Mouse (Mus musculus) heart, embryonic 12.5 days (tissue): ENCODE results near the gene Gm5426. TPM values are rescaled to one million over a fixed set of nuclear protein-coding genes. Genes with fewer than 3 reads are reported as not detected.

Experiments used
- ATAC-seq: fragments of 200-750 bp; cut with Nextera tagmentation; 2 replicates; pipeline ENCODE4 v1.8.0; 2017; ENCODE audit warnings: moderate TSS enrichment, moderate library complexity; ENCODE audit not compliant: insufficient number of reproducible peaks, low FRiP score
- H3K27ac ChIP-seq: fragments of 300-500 bp; sonication (generic); 2 replicates; pipeline ENCODE4 v1.5.1; 2016; ENCODE audit warnings: mild to moderate bottlenecking, moderate library complexity; ENCODE audit not compliant: poor library complexity, severe bottlenecking
- H3K27me3 ChIP-seq: fragments of 300-500 bp; sonication (generic); replicated peaks from 2 replicates; pipeline ENCODE4 v1.6.1; 2016; ENCODE audit warnings: mild to moderate bottlenecking, moderate library complexity
- H3K36me3 ChIP-seq: fragments of 300-500 bp; sonication (generic); 2 replicates; pipeline ENCODE4 v1.6.1; 2016; ENCODE audit warnings: mild to moderate bottlenecking, moderate library complexity
- H3K4me1 ChIP-seq: fragments of 300-500 bp; sonication (generic); replicated peaks from 2 replicates; pipeline ENCODE4 v1.6.1; 2016; ENCODE audit warnings: mild to moderate bottlenecking
- H3K4me2 ChIP-seq: fragments of 300-500 bp; sonication (generic); 2 replicates; pipeline ENCODE4 v1.6.1; 2016; ENCODE audit warnings: mild to moderate bottlenecking, moderate library complexity
- H3K4me3 ChIP-seq: fragments of 300-500 bp; sonication (generic); 2 replicates; pipeline ENCODE4 v1.5.1; 2016; ENCODE audit warnings: mild to moderate bottlenecking
- H3K9ac ChIP-seq: fragments of 300-500 bp; sonication (generic); 2 replicates; pipeline ENCODE4 v1.6.1; 2016; ENCODE audit warnings: mild to moderate bottlenecking, moderate library complexity
- H3K9me3 ChIP-seq: fragments of 300-500 bp; sonication (generic); replicated peaks from 2 replicates; pipeline ENCODE4 v1.6.1; 2016; ENCODE audit warnings: mild to moderate bottlenecking, moderate library complexity
- WGBS: fragments of 180-500 bp; shearing (Covaris S2); methylation state at CpG from one replicate; pipeline ENCODE4 v1.1.7; 2016; 5-methylcytosine and 5-hydroxymethylcytosine counted together
- microRNA-seq: library from miRNA; unstranded; fragments of <30 nt; microRNA quantifications from one replicate; pipeline ENCODE4, GENCODE M21; 2017
- polyA plus RNA-seq: library from polyadenylated mRNA; unstranded; fragments of >200 nt; fragmentation: Nextera tagmentation; extraction: Ambion mirVana; gene quantifications from 2 replicates; pipeline ENCODE4 v1.2.1, GENCODE M21; 2016

Gm5426 gene
- polyA plus RNA-seq, 1 experiment from 2014 or later, result not detected

DNA sequence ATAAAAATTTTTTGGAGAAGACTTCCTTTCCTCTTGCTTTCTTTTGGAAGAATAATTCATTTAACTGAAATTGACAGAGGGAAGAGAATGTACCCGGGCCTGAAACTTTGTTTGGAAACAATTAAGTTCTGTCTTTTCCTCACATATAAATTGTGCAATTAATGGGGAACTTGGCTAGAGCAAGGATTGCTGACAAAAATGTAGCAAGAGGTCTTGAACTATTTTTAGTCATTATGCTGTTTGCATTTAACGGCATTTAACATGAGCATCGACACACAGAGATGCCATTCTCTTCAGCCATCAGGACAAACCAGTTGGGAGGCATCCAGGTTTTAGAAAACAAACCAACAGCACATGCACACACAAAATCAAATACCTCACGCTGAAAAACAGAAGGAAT, 36.6 kb downstream of the Gm5426 start:
- Histone ChIP-seq H3K4me1 (no peaks in the 10 kb centered on the region), H3K9me3 (no peaks in the 10 kb centered on the region), H3K4me3 (no peak overlapping the region), H3K4me2 (no peak overlapping the region), H3K9ac (no peak overlapping the region), H3K27me3 (no peaks in the 10 kb centered on the region), H3K27ac (no peak overlapping the region), H3K36me3 (no peaks in the 10 kb centered on the region)
- WGBS, result 72% methylated on average over 4 of the region's 4 CpGs
- ATAC-seq, result no peak

GRCm38 (mm10) chr10:96173771-96174170, 37.4 kb downstream of the Gm5426 start:
- H3K9me3 ChIP-seq, result no peaks in the 10 kb centered on the region
- ATAC-seq, result no peak
- H3K9ac ChIP-seq, result no peak overlapping the region
- no peak overlapping the region for H3K4me2 ChIP-seq
- H3K36me3 ChIP-seq, result no peaks in the 10 kb centered on the region
- WGBS, result 77% methylated on average over 10 of the region's 10 CpGs
- H3K4me3 ChIP-seq, result no peak overlapping the region
- H3K27me3 ChIP-seq, result no peaks in the 10 kb centered on the region
- H3K4me1 ChIP-seq, result no peaks in the 10 kb centered on the region; the same call in 1 of the 2 replicates
- H3K27ac ChIP-seq, result no peak overlapping the region

GRCm38 (mm10) chr10:96176916-96177315, 40.5 kb downstream of the Gm5426 start:
- no peak overlapping the region for H3K27ac ChIP-seq
- 84% methylated on average over 6 of the region's 6 CpGs for WGBS
- H3K9ac ChIP-seq, result no peak overlapping the region
- no peaks in the 10 kb centered on the region for H3K27me3 ChIP-seq
- H3K9me3 ChIP-seq, result no peaks in the 10 kb centered on the region
- no peak for ATAC-seq
- H3K36me3 ChIP-seq, result no peaks in the 10 kb centered on the region
- peaks cover 3% of the 10 kb centered on the region; the same call in 1 of the 2 replicates for H3K4me1 ChIP-seq
- no peak overlapping the region for H3K4me3 ChIP-seq
- no peak overlapping the region for H3K4me2 ChIP-seq

DNA sequence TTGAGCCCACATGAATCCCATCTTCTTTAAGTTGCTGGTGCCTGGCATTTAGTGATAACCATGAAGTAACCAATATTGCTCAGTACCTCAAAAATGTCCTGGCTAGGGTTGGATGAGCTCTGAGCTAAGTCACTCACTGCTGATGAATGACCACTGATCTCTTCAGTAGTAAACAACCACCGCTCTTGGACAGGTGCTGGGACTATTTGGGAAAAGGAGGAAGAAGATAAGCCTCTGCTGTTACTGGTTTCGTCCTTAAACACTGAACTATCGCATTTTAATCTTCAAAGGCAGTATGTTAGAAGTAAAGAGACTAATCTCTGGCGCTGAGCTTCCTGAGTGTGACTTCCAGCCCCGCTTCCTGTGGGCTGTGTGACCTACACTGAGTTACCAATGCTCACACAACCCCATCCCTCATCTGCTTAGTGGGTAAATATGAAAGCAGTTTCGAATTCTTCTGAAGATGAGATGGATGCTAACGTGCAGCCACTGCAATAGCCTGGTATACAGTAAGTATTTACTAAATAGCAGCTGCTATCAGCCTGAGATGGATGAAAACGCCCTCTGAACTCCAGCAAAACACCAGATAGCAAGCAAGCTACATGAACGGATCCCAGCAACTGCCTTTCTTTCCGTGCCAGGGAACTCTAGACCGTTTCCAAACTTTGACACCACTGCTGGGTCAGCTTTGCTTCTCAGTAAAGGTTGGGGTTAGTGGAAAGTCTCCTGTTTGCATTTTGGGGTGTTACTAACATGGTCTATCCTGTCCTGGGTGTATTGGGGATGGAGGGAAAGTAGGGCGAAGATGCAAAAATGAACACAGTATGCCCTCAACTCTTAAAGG, 44.4 kb downstream of the Gm5426 start:
- H3K36me3 ChIP-seq, result no peaks in the 10 kb centered on the region
- H3K27ac ChIP-seq, result no peak overlapping the region
- 0 out of 2 replicates have a peak, but pooled peaks have one; percentile 55 for ATAC-seq
- H3K4me2 ChIP-seq, result no peak overlapping the region
- H3K9ac ChIP-seq, result no peak overlapping the region
- WGBS, result 57% methylated on average over 12 of the region's 12 CpGs
- H3K9me3 ChIP-seq, result no peaks in the 10 kb centered on the region
- no peak overlapping the region for H3K4me3 ChIP-seq
- peaks cover 3% of the 10 kb centered on the region; the same call in 1 of the 2 replicates for H3K4me1 ChIP-seq
- no peaks in the 10 kb centered on the region for H3K27me3 ChIP-seq

DNA sequence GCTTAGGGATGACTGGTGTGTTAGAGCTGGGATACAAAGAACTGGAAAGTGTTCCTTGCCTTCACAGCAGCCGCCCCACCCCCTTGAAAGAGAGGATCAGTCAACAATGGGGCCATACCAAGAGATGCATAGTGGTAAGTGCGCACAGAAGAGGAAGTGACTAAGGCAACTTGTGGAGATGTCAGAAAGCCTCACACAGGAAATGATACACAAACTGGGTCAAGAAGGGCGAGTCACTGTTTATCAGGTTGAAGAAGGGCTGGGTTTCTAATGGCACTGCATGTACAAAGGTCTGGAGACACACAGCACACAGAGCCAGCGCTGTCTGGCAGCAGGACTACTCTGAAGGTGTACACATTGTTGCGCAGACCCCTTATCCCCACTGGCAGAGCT, 45.0 kb downstream of the Gm5426 start:
- no peaks in the 10 kb centered on the region for H3K27me3 ChIP-seq
- H3K9me3 ChIP-seq, result no peaks in the 10 kb centered on the region
- ATAC-seq, result peak; percentile 51; the same call in 1 of the 2 replicates
- WGBS, result 65% methylated on average over 5 of the region's 5 CpGs
- H3K4me1 ChIP-seq, result peaks cover 3% of the 10 kb centered on the region; the same call in 1 of the 2 replicates
- no peak overlapping the region for H3K4me3 ChIP-seq
- H3K36me3 ChIP-seq, result no peaks in the 10 kb centered on the region
- H3K9ac ChIP-seq, result no peak overlapping the region
- H3K4me2 ChIP-seq, result no peak overlapping the region
- H3K27ac ChIP-seq, result no peak overlapping the region

DNA sequence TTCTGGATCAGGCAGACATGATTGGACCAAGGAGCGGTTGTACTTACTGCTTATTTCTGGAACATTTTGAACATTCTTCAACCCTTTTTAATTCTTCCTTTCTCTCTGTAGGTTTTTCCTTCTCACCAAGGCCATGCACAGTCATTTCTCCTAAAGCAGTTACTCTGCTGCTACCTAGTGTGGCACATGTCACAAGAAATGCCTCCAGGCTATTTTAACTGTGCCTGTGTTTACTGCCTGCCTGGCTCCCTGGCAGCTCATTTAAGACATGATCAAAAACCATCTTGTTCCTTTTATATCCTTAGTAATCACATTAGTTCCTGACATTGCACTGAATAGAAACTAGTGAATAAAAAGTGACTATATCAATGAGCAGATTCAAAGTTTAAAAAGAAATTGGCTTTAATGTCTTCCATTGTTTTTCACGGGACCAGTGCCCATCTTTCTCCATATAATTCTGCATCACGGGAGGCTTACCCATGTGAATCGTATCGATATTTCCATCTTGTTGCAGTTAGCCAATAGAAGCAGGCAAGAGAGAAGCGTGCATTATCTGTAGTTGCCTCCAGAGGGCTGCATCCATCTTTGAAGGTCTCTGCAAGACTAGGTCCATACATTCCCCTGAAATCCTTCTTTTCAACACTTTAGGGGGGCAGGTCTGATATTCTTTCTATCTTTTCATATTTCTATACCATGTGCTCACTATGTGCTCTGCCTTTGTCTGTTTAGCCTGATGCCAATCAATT, 45.7 kb downstream of the Gm5426 start:
- Histone ChIP-seq H3K4me3 (no peak overlapping the region), H3K4me1 (peaks cover 3% of the 10 kb centered on the region; the same call in 1 of the 2 replicates), H3K9me3 (no peaks in the 10 kb centered on the region), H3K27ac (no peak overlapping the region), H3K9ac (no peak overlapping the region), H3K36me3 (no peaks in the 10 kb centered on the region), H3K27me3 (no peaks in the 10 kb centered on the region), H3K4me2 (no peak overlapping the region)
- 89% methylated on average over 6 of the region's 6 CpGs for WGBS
- no peak for ATAC-seq

GRCm38 (mm10) chr10:96185026-96185425, 48.6 kb downstream of the Gm5426 start:
- H3K4me3 ChIP-seq, result no peak overlapping the region
- ATAC-seq, result no peak
- no peak overlapping the region for H3K9ac ChIP-seq
- H3K27me3 ChIP-seq, result no peaks in the 10 kb centered on the region
- no peak overlapping the region for H3K4me2 ChIP-seq
- 0 out of 2 replicates have a peak, but pooled peaks cover 3% of the 10 kb centered on the region for H3K4me1 ChIP-seq
- H3K9me3 ChIP-seq, result no peaks in the 10 kb centered on the region
- H3K27ac ChIP-seq, result no peak overlapping the region
- H3K36me3 ChIP-seq, result no peaks in the 10 kb centered on the region
- 75% methylated on average over 2 of the region's 2 CpGs for WGBS

DNA sequence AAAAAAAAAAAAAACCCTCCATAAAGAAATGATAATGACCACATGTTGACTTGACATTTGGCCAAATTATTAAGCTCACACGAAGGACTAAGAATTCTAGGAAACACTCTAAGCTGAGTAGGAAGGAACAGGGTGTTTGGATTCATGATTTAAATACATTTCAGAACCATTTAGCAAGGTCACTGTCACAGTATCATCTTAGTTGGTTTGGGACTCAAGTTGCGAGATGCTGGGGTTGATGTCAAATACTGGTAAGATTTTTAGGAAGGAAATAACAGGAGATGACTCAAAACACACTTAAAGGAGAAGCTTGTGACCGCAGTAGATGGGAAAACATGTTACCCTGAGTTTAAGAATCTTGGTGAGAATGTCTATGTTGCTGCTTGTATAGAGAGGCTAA, 49.2 kb downstream of the Gm5426 start:
- no peak overlapping the region for H3K4me3 ChIP-seq
- no peaks in the 10 kb centered on the region for H3K36me3 ChIP-seq
- H3K27me3 ChIP-seq, result no peaks in the 10 kb centered on the region
- WGBS, result 75% methylated on average over 3 of the region's 3 CpGs
- no peaks in the 10 kb centered on the region for H3K9me3 ChIP-seq
- no peak overlapping the region for H3K4me2 ChIP-seq
- no peak overlapping the region for H3K27ac ChIP-seq
- H3K4me1 ChIP-seq, result 0 out of 2 replicates have a peak, but pooled peaks cover 3% of the 10 kb centered on the region
- ATAC-seq, result no peak
- no peak overlapping the region for H3K9ac ChIP-seq

Small RNA genes within 50 kb of the gene (microRNA-seq; reads per million reads assigned to microRNA genes)
- gene Gm22913, result not detected

Other genes starting within 250 kb of the Gm5426 start
- gene Eea1, start 196.0 kb upstream of the Gm5426 start, polyA plus RNA-seq, result 22.1 and 23.8 TPM in 2 replicates